Mouse (Mus musculus): Measurements from ENCODE around the gene Rab33b. TPM values are rescaled to one million over a fixed set of nuclear protein-coding genes. Genes with fewer than 3 reads are reported as not detected.

The Rab33b gene
- polyA plus RNA-seq, 2 experiments = 2.0 to 3.6 TPM

- Histone ChIP-seq H3K27me3 (ENCODE audit: control insufficient read depth, insufficient read depth, low read length) (no peaks in the 10 kb centered on the region), H3K4me1 (replicated peaks; ENCODE audit: control insufficient read depth in 2 of 2, insufficient read depth in 2 of 2, low read length in 1 of 2) (no peaks in the 10 kb centered on the region; a peak in 1 of 4 replicates), H3K9ac (replicated peaks) (no peak overlapping the region), H3K36me3 (replicated peaks; ENCODE audit: control insufficient read depth, insufficient read depth, low read depth) (no peaks in the 10 kb centered on the region), H3K4me2 (ENCODE audit: low read depth) (no peak overlapping the region), H3K9me3 (ENCODE audit: control insufficient read depth, low read length) (no peaks in the 10 kb centered on the region), H3K4me3 (ENCODE audit: insufficient read depth in 1 of 2, low read depth in 2 of 2, low read length in 2 of 2) (no peak overlapping the region), H3K27ac (no peak overlapping the region)
- no peak for ATAC-seq (ENCODE audit: insufficient read depth)
- no peak for DNase-seq (ENCODE audit: low read depth in 3 of 3, low spot score in 3 of 3)
- TF ChIP-seq CTCF (IDR thresholded peaks at IDR 0.05; ENCODE audit: low read depth) = no peak
- TF ChIP-seq EP300 (IDR thresholded peaks at IDR 0.05; ENCODE audit: low read depth) = no peak
- WGBS (ENCODE audit: insufficient replicate concordance) = 72% methylated on average over 9 of the region's 9 CpGs
These were observed 11.9 kb downstream of the Rab33b start for GRCm38 (mm10) chr3:51495646-51496045.

- H3K36me3 ChIP-seq (replicated peaks; ENCODE audit: control insufficient read depth, insufficient read depth, low read depth) = no peaks in the 10 kb centered on the region
- TF ChIP-seq EP300 (IDR thresholded peaks at IDR 0.05; ENCODE audit: low read depth) (no peak), CTCF (IDR thresholded peaks at IDR 0.05; ENCODE audit: low read depth) (no peak)
- no peak overlapping the region for H3K4me2 ChIP-seq (ENCODE audit: low read depth)
- H3K27ac ChIP-seq = no peak overlapping the region
- 76% methylated on average over 1 of the region's 1 CpGs for WGBS (ENCODE audit: insufficient replicate concordance)
- no peak for DNase-seq (ENCODE audit: low read depth in 3 of 3, low spot score in 3 of 3)
- H3K9me3 ChIP-seq (ENCODE audit: control insufficient read depth, low read length) = no peaks in the 10 kb centered on the region
- H3K9ac ChIP-seq (replicated peaks) = no peak overlapping the region
- no peaks in the 10 kb centered on the region for H3K4me1 ChIP-seq (replicated peaks; ENCODE audit: control insufficient read depth in 2 of 2, insufficient read depth in 2 of 2, low read length in 1 of 2)
- no peaks in the 10 kb centered on the region for H3K27me3 ChIP-seq (ENCODE audit: control insufficient read depth, insufficient read depth, low read length)
- H3K4me3 ChIP-seq (ENCODE audit: insufficient read depth in 1 of 2, low read depth in 2 of 2, low read length in 2 of 2) = no peak overlapping the region
- no peak for ATAC-seq (ENCODE audit: insufficient read depth)
These were observed 14.3 kb downstream of the Rab33b start for GRCm38 (mm10) chr3:51497978-51498377.

GRCm38 (mm10) chr3:51498659-51499058 is 14.9 kb downstream of the Rab33b start:
- H3K9me3 ChIP-seq (ENCODE audit: control insufficient read depth, low read length) = no peaks in the 10 kb centered on the region
- 54% methylated on average over 5 of the region's 5 CpGs for WGBS (ENCODE audit: insufficient replicate concordance)
- no peak overlapping the region for H3K4me2 ChIP-seq (ENCODE audit: low read depth)
- H3K27ac ChIP-seq = no peak overlapping the region
- no peaks in the 10 kb centered on the region for H3K4me1 ChIP-seq (replicated peaks; ENCODE audit: control insufficient read depth in 2 of 2, insufficient read depth in 2 of 2, low read length in 1 of 2)
- DNase-seq (ENCODE audit: low read depth in 3 of 3, low spot score in 3 of 3) (no peak), ATAC-seq (ENCODE audit: insufficient read depth) (no peak)
- no peaks in the 10 kb centered on the region for H3K36me3 ChIP-seq (replicated peaks; ENCODE audit: control insufficient read depth, insufficient read depth, low read depth)
- no peak overlapping the region for H3K9ac ChIP-seq (replicated peaks)
- H3K4me3 ChIP-seq (ENCODE audit: insufficient read depth in 1 of 2, low read depth in 2 of 2, low read length in 2 of 2) = no peak overlapping the region
- no peak for TF ChIP-seq CTCF (IDR thresholded peaks at IDR 0.05; ENCODE audit: low read depth)
- no peak for TF ChIP-seq EP300 (IDR thresholded peaks at IDR 0.05; ENCODE audit: low read depth)
- no peaks in the 10 kb centered on the region for H3K27me3 ChIP-seq (ENCODE audit: control insufficient read depth, insufficient read depth, low read length)

GRCm38 (mm10) chr3:51499876-51500275 is 16.2 kb downstream of the Rab33b start:
- H3K9ac ChIP-seq (replicated peaks) = no peak overlapping the region
- ATAC-seq (ENCODE audit: insufficient read depth) (no peak), DNase-seq (ENCODE audit: low read depth in 3 of 3, low spot score in 3 of 3) (no peak)
- H3K9me3 ChIP-seq (ENCODE audit: control insufficient read depth, low read length) = no peaks in the 10 kb centered on the region
- no peak for TF ChIP-seq CTCF (IDR thresholded peaks at IDR 0.05; ENCODE audit: low read depth)
- TF ChIP-seq EP300 (IDR thresholded peaks at IDR 0.05; ENCODE audit: low read depth) = no peak
- 74% methylated on average over 4 of the region's 4 CpGs for WGBS (ENCODE audit: insufficient replicate concordance)
- H3K4me3 ChIP-seq (ENCODE audit: insufficient read depth in 1 of 2, low read depth in 2 of 2, low read length in 2 of 2) = no peak overlapping the region
- H3K4me2 ChIP-seq (ENCODE audit: low read depth) = no peak overlapping the region
- H3K4me1 ChIP-seq (replicated peaks; ENCODE audit: control insufficient read depth in 2 of 2, insufficient read depth in 2 of 2, low read length in 1 of 2) = no peaks in the 10 kb centered on the region
- no peaks in the 10 kb centered on the region for H3K36me3 ChIP-seq (replicated peaks; ENCODE audit: control insufficient read depth, insufficient read depth, low read depth)
- H3K27ac ChIP-seq = no peak overlapping the region
- H3K27me3 ChIP-seq (ENCODE audit: control insufficient read depth, insufficient read depth, low read length) = no peaks in the 10 kb centered on the region

GRCm38 (mm10) chr3:51504385-51504952 is 20.7 kb downstream of the Rab33b start:
- Histone ChIP-seq H3K9me3 (ENCODE audit: control insufficient read depth, low read length) (no peaks in the 10 kb centered on the region), H3K4me3 (ENCODE audit: insufficient read depth in 1 of 2, low read depth in 2 of 2, low read length in 2 of 2) (no peak overlapping the region), H3K36me3 (replicated peaks; ENCODE audit: control insufficient read depth, insufficient read depth, low read depth) (no peaks in the 10 kb centered on the region), H3K27ac (no peak overlapping the region), H3K4me1 (replicated peaks; ENCODE audit: control insufficient read depth in 2 of 2, insufficient read depth in 2 of 2, low read length in 1 of 2) (no peaks in the 10 kb centered on the region), H3K4me2 (ENCODE audit: low read depth) (no peak overlapping the region), H3K9ac (replicated peaks) (no peak overlapping the region), H3K27me3 (ENCODE audit: control insufficient read depth, insufficient read depth, low read length) (no peaks in the 10 kb centered on the region)
- WGBS (ENCODE audit: insufficient replicate concordance) = 67% methylated on average over 11 of the region's 11 CpGs
- DNase-seq (ENCODE audit: low read depth in 3 of 3, low spot score in 3 of 3) (no peak), ATAC-seq (ENCODE audit: insufficient read depth) (no peak)
- no peak for TF ChIP-seq EP300 (IDR thresholded peaks at IDR 0.05; ENCODE audit: low read depth)
- TF ChIP-seq CTCF (IDR thresholded peaks at IDR 0.05; ENCODE audit: low read depth) = no peak
